Mouse (Mus musculus): ENCODE results near the gene Hbb-bs. TPM values are rescaled to one million over a fixed set of nuclear protein-coding genes. Genes with fewer than 3 reads are reported as not detected.

Hbb-bs gene
- polyA plus RNA-seq, 1 experiment, result not detected

DNA sequence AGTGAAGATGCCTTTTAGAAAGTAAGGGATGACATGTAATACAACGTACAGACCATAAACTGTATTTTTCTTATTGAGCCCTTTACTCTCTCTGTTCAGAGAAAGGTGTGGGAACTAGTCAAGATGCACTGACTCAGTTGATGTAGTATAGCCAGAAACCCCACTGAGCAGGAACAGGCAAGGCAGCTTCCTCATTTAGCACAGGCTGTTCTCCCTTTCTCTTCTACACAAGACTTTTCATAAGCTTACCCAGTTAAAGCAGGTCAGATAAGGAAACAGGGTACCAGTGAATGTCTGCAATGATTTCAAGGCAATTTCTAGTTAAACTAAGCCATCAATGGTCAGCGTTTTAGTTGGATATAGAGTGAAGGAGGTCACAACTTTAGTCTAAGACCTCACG, 33.6 kb upstream of the Hbb-bs start:
- Histone ChIP-seq H3K36me3 (ENCODE audit: control insufficient read depth, insufficient read depth) (no peaks in the 10 kb centered on the region), H3K79me2 (ENCODE audit: control insufficient read depth, insufficient read depth) (no peaks in the 10 kb centered on the region), H3K27me3 (ENCODE audit: control insufficient read depth, insufficient read depth, insufficient read length) (no peaks in the 10 kb centered on the region), H3K4me3 (ENCODE audit: insufficient read depth, poor library complexity, severe bottlenecking) (no peak overlapping the region), H3K79me3 (ENCODE audit: low read depth) (no peaks in the 10 kb centered on the region), H3ac (ENCODE audit: control insufficient read depth, insufficient read length, low read depth) (no peak overlapping the region)
- TF ChIP-seq CEBPB (IDR thresholded peaks at IDR 0.05; ENCODE audit: low read depth) (no peak), FOSL1 (IDR thresholded peaks at IDR 0.05; ENCODE audit: insufficient read depth, low read length, poor library complexity, severe bottlenecking) (no peak), MAX (IDR thresholded peaks at IDR 0.05) (no peak), MYOD1 (IDR thresholded peaks at IDR 0.05; ENCODE audit: control insufficient read depth, insufficient read length, low read depth) (no peak)

DNA sequence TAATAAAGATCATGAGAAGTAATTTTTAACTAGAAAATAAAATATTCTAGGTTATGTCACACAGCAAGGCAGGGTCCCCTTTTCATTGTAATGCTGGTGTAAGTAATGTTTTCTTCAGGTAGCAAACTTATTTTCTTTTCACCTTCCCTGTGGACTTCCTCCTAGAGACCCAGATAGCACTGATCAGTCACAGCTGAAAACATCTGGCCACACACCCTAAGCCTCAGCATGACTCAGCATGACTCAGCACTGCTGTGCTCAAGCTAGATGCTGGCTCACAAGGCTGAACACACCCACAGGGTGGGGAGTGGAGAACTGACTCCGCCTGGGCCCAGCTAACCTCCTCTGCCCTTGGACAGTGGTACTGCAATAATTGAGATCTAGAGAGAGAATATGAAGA, 33.0 kb upstream of the Hbb-bs start:
- Histone ChIP-seq H3K79me3 (ENCODE audit: low read depth) (no peaks in the 10 kb centered on the region), H3K4me3 (ENCODE audit: insufficient read depth, poor library complexity, severe bottlenecking) (no peak overlapping the region), H3K79me2 (ENCODE audit: control insufficient read depth, insufficient read depth) (no peaks in the 10 kb centered on the region), H3K36me3 (ENCODE audit: control insufficient read depth, insufficient read depth) (no peaks in the 10 kb centered on the region), H3ac (ENCODE audit: control insufficient read depth, insufficient read length, low read depth) (no peak overlapping the region), H3K27me3 (ENCODE audit: control insufficient read depth, insufficient read depth, insufficient read length) (no peaks in the 10 kb centered on the region)
- TF ChIP-seq CTCF (IDR thresholded peaks at IDR 0.05; ENCODE audit: control insufficient read depth, insufficient read depth, insufficient read length) (no peak), MYOD1 (IDR thresholded peaks at IDR 0.05; ENCODE audit: control insufficient read depth, insufficient read length, low read depth) (peak; percentile 43), FOSL1 (IDR thresholded peaks at IDR 0.05; ENCODE audit: insufficient read depth, low read length, poor library complexity, severe bottlenecking) (peak; percentile 87)

DNA sequence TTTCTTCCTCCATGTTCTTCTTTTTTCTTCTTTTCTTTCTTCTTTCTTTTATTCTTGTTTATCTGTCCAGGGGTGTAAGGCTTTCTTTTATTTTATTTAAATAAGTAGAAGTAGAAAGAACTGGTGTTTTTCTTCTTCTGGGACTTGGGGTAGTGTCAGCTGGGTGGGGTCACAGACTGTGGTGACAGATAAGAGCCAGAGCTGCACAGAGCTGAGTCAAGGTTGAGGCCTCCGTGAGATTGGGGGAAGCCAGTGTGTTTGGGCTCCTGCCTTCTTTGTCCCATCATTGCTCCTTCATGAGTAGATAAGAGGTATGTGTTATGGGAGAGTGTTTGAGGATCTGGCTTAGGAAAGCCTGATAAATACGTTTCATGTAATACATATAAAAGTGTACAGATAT, 31.2 kb upstream of the Hbb-bs start:
- Histone ChIP-seq H3K27me3 (ENCODE audit: control insufficient read depth, insufficient read depth, insufficient read length) (no peaks in the 10 kb centered on the region), H3K36me3 (ENCODE audit: control insufficient read depth, insufficient read depth) (no peaks in the 10 kb centered on the region), H3K79me3 (ENCODE audit: low read depth) (no peaks in the 10 kb centered on the region), H3K4me3 (ENCODE audit: insufficient read depth, poor library complexity, severe bottlenecking) (no peak overlapping the region), H3ac (ENCODE audit: control insufficient read depth, insufficient read length, low read depth) (no peak overlapping the region), H3K79me2 (ENCODE audit: control insufficient read depth, insufficient read depth) (no peaks in the 10 kb centered on the region)
- TF ChIP-seq MYOG (IDR thresholded peaks at IDR 0.05; ENCODE audit: control insufficient read depth, extremely low read depth, insufficient read length) (no peak), USF1 (IDR thresholded peaks at IDR 0.05; ENCODE audit: low read depth) (no peak), MAX (IDR thresholded peaks at IDR 0.05) (no peak), CTCF (IDR thresholded peaks at IDR 0.05; ENCODE audit: control insufficient read depth, insufficient read depth, insufficient read length) (no peak), MYOD1 (IDR thresholded peaks at IDR 0.05; ENCODE audit: control insufficient read depth, insufficient read length, low read depth) (no peak), FOSL1 (IDR thresholded peaks at IDR 0.05; ENCODE audit: insufficient read depth, low read length, poor library complexity, severe bottlenecking) (no peak), CEBPB (IDR thresholded peaks at IDR 0.05; ENCODE audit: low read depth) (no peak)

DNA sequence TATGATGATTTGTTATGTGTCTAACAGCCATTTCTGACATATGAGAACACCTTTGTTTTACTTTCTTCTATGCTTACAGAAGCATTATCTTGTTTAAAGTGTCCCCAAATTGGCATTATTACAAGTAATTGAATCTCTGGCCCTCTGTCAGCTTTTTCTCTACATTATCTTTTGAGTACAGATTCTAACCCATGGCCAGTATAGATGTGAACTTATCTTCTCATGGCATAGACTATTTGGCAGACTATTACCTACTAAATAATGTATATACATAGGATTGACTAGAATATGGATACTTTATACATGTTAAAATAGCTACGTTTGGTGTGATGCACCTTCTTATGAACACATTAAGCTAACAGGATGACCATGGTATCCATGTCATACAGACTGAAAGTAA, 26.8 kb upstream of the Hbb-bs start:
- TF ChIP-seq FOSL1 (IDR thresholded peaks at IDR 0.05; ENCODE audit: insufficient read depth, low read length, poor library complexity, severe bottlenecking) (no peak), CEBPB (IDR thresholded peaks at IDR 0.05; ENCODE audit: low read depth) (no peak), MYOG (IDR thresholded peaks at IDR 0.05; ENCODE audit: control insufficient read depth, extremely low read depth, insufficient read length) (no peak), MAX (IDR thresholded peaks at IDR 0.05) (no peak), CTCF (IDR thresholded peaks at IDR 0.05; ENCODE audit: control insufficient read depth, insufficient read depth, insufficient read length) (no peak), USF1 (IDR thresholded peaks at IDR 0.05; ENCODE audit: low read depth) (no peak), MYOD1 (IDR thresholded peaks at IDR 0.05; ENCODE audit: control insufficient read depth, insufficient read length, low read depth) (no peak)
- no peaks in the 10 kb centered on the region for H3K79me3 ChIP-seq (ENCODE audit: low read depth)
- H3K27me3 ChIP-seq (ENCODE audit: control insufficient read depth, insufficient read depth, insufficient read length), result no peaks in the 10 kb centered on the region
- H3K36me3 ChIP-seq (ENCODE audit: control insufficient read depth, insufficient read depth), result no peaks in the 10 kb centered on the region
- H3K4me3 ChIP-seq (ENCODE audit: insufficient read depth, poor library complexity, severe bottlenecking), result no peak overlapping the region
- H3K79me2 ChIP-seq (ENCODE audit: control insufficient read depth, insufficient read depth), result no peaks in the 10 kb centered on the region
- H3ac ChIP-seq (ENCODE audit: control insufficient read depth, insufficient read length, low read depth), result no peak overlapping the region

DNA sequence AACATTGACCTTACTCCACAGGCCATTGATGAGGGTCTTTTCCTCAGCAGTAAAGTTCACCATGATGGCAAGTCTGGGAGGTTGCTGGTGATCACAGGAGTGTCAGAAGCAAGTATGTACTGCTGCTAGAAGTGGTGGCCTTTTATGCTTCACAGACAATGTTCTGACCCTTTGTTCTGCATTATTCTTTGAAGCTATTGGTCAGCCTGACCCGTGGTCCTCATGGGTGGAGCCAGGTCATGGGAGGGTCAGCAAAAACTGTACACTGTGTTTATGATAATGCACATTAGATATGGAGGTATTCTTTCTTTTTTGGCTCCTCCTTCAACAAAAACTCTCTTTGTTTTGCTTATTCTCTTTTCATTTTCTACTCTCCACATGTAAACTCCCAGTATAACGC, 25.2 kb upstream of the Hbb-bs start, which contains the start of gene Hbb-y:
TSS of gene Hbb-y (minus strand) at position 127 of the 400 bp plus-strand sequence.
- Histone ChIP-seq H3K36me3 (ENCODE audit: control insufficient read depth, insufficient read depth) (no peaks in the 10 kb centered on the region), H3K79me3 (ENCODE audit: low read depth) (no peaks in the 10 kb centered on the region), H3ac (ENCODE audit: control insufficient read depth, insufficient read length, low read depth) (no peak within 1 kb of the TSS), H3K79me2 (ENCODE audit: control insufficient read depth, insufficient read depth) (no peaks in the 10 kb centered on the region), H3K27me3 (ENCODE audit: control insufficient read depth, insufficient read depth, insufficient read length) (no peaks in the 10 kb centered on the region), H3K4me3 (ENCODE audit: insufficient read depth, poor library complexity, severe bottlenecking) (no peak within 1 kb of the TSS)
- TF ChIP-seq FOSL1 (IDR thresholded peaks at IDR 0.05; ENCODE audit: insufficient read depth, low read length, poor library complexity, severe bottlenecking), result no peak

DNA sequence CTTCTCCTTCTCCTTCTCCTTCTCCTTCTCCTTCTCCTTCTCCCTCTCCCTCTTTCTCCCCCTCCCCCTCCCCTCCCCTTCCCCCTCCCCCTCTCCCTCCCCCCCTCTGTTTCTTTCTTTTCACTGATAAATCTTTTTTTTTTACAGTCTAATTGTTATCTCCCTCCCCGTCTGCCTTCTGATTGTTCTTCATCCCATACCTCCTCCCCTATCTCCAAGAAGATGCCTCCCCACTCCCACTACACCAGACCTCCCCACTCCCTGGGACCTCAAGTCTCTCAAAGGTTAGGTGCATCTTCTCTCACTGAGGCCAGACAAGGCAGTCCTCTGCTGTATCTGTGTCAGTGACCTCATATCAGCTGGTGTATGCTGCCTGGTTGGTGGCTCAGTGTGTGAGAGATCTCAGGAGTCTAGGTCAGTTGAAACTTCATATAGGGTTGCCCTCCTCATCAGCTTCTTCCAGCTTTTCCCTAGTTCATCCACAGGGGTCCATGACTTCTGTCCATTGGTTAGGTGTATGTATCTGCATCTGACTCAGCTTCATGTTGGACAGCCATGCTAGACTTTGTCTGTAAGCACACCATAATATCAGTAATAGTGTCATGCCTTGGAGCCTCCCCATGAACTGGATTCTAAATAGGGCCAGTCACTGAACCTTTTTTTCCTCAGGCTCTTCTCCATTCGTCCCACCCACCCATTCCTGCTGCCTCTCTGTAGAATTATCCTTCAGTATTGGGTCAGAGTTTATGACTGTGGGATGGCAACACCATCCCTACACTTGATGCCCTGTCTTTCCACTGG, 16.8 kb upstream of the Hbb-bs start:
- Histone ChIP-seq H3K36me3 (ENCODE audit: control insufficient read depth, insufficient read depth) (no peaks in the 10 kb centered on the region), H3K79me2 (ENCODE audit: control insufficient read depth, insufficient read depth) (no peaks in the 10 kb centered on the region), H3K4me3 (ENCODE audit: insufficient read depth, poor library complexity, severe bottlenecking) (no peak overlapping the region), H3ac (ENCODE audit: control insufficient read depth, insufficient read length, low read depth) (no peak overlapping the region), H3K79me3 (ENCODE audit: low read depth) (no peaks in the 10 kb centered on the region), H3K27me3 (ENCODE audit: control insufficient read depth, insufficient read depth, insufficient read length) (no peaks in the 10 kb centered on the region)
- TF ChIP-seq USF1 (IDR thresholded peaks at IDR 0.05; ENCODE audit: low read depth), result no peak

Measured in C2C12 (cell line).